Mouse (Mus musculus) embryonic facial prominence, embryonic 12.5 days (tissue): ENCODE measurements around the gene Gper1. TPM values are rescaled to one million over a fixed set of nuclear protein-coding genes. Genes with fewer than 3 reads are reported as not detected.

Experiments
- ATAC-seq: fragments of 200-750 bp; cut with Nextera tagmentation; 2 replicates; pipeline ENCODE4 v1.8.0; 2017; ENCODE audit not compliant: insufficient number of reproducible peaks, insufficient read depth, low FRiP score, low TSS enrichment
- H3K27ac ChIP-seq: fragments of 300-500 bp; sonication (generic); 2 replicates; pipeline ENCODE4 v1.5.1; 2016; ENCODE audit warnings: mild to moderate bottlenecking
- H3K27me3 ChIP-seq: fragments of 300-500 bp; sonication (generic); 2 replicates; pipeline ENCODE4 v1.6.1; 2016; ENCODE audit warnings: mild to moderate bottlenecking, moderate library complexity
- H3K36me3 ChIP-seq: fragments of 300-500 bp; sonication (generic); 2 replicates; pipeline ENCODE4 v1.6.1; 2016; ENCODE audit warnings: mild to moderate bottlenecking
- H3K4me1 ChIP-seq: fragments of 300-500 bp; sonication (generic); 2 replicates; pipeline ENCODE4 v1.6.1; 2016
- H3K4me2 ChIP-seq: fragments of 300-500 bp; sonication (generic); replicated peaks from 2 replicates; pipeline ENCODE4 v1.6.1; 2016; ENCODE audit warnings: mild to moderate bottlenecking, moderate library complexity
- H3K4me3 ChIP-seq: fragments of 300-500 bp; sonication (generic); 2 replicates; pipeline ENCODE4 v1.5.1; 2016; ENCODE audit warnings: mild to moderate bottlenecking
- H3K9ac ChIP-seq: fragments of 300-500 bp; sonication (generic); 2 replicates; pipeline ENCODE4 v1.6.1; 2016; ENCODE audit warnings: mild to moderate bottlenecking, moderate library complexity
- H3K9me3 ChIP-seq: fragments of 300-500 bp; sonication (generic); 2 replicates; pipeline ENCODE4 v1.6.1; 2016; ENCODE audit warnings: mild to moderate bottlenecking, moderate library complexity
- WGBS: fragments of 180-500 bp; shearing (Covaris S2); methylation state at CpG from one replicate; pipeline ENCODE4 v1.1.7; 2016; 5-methylcytosine and 5-hydroxymethylcytosine counted together
- polyA plus RNA-seq: library from polyadenylated mRNA; unstranded; fragments of >200 nt; fragmentation: Nextera tagmentation; extraction: Ambion mirVana; gene quantifications from 2 replicates; pipeline ENCODE4 v1.2.1, GENCODE M21; 2016

Gene Gper1
- polyA plus RNA-seq, 1 experiment from 2014 or later, result 1.6 TPM

DNA sequence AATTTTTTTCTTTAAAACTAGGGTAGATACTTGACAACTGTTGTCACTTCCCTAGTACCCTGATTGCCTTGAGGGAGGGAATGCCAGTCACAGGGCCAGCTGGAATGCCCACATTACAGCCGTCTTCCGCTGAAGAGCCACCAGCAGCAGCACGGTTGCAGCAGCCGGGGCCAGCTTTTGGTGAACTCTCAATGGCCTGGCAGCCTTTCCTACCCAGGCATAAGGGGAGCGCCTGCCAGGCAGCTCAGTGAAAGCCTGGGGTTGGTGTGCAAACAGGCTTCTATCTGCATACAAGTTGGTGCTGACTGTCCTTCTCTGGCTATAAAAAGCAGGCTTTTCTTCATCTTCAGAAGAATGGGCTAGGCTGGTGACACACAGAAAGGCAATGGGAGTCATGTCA is 17.5 kb downstream of the Gper1 start:
- no peak overlapping the region for H3K4me3 ChIP-seq
- no peaks in the 10 kb centered on the region for H3K27me3 ChIP-seq
- 89% methylated on average over 5 of the region's 5 CpGs for WGBS
- H3K9ac ChIP-seq, result no peak overlapping the region
- no peak overlapping the region for H3K27ac ChIP-seq
- no peaks in the 10 kb centered on the region for H3K9me3 ChIP-seq
- H3K4me2 ChIP-seq, result no peak overlapping the region
- H3K4me1 ChIP-seq, result 0 out of 2 replicates have a peak, but pooled peaks cover under 1% of the 10 kb centered on the region
- no peaks in the 10 kb centered on the region for H3K36me3 ChIP-seq
- no peak for ATAC-seq

- Histone ChIP-seq H3K4me3 (no peak overlapping the region), H3K36me3 (no peaks in the 10 kb centered on the region), H3K27me3 (no peaks in the 10 kb centered on the region), H3K9me3 (no peaks in the 10 kb centered on the region), H3K4me1 (no peaks in the 10 kb centered on the region), H3K27ac (no peak overlapping the region), H3K4me2 (no peak overlapping the region), H3K9ac (no peak overlapping the region)
- WGBS, result 89% methylated on average over 11 of the region's 11 CpGs
- no peak for ATAC-seq
Measured at GRCm38 (mm10) chr5:139440926-139441725, 18.2 kb downstream of the Gper1 start.

GRCm38 (mm10) chr5:139441726-139442018 is 18.7 kb downstream of the Gper1 start:
- Histone ChIP-seq H3K9me3 (no peaks in the 10 kb centered on the region), H3K9ac (no peak overlapping the region), H3K36me3 (no peaks in the 10 kb centered on the region), H3K27me3 (no peaks in the 10 kb centered on the region), H3K4me2 (no peak overlapping the region), H3K4me1 (no peaks in the 10 kb centered on the region), H3K27ac (no peak overlapping the region), H3K4me3 (no peak overlapping the region)
- 85% methylated on average over 2 of the region's 2 CpGs for WGBS
- no peak for ATAC-seq

GRCm38 (mm10) chr5:139442428-139442827 is 19.5 kb downstream of the Gper1 start:
- no peak for ATAC-seq
- no peak overlapping the region for H3K4me2 ChIP-seq
- H3K9me3 ChIP-seq, result no peaks in the 10 kb centered on the region
- H3K4me3 ChIP-seq, result no peak overlapping the region
- H3K27ac ChIP-seq, result no peak overlapping the region
- H3K4me1 ChIP-seq, result no peaks in the 10 kb centered on the region
- H3K36me3 ChIP-seq, result no peaks in the 10 kb centered on the region
- WGBS, result 73% methylated on average over 12 of the region's 12 CpGs
- no peaks in the 10 kb centered on the region for H3K27me3 ChIP-seq
- H3K9ac ChIP-seq, result no peak overlapping the region

DNA sequence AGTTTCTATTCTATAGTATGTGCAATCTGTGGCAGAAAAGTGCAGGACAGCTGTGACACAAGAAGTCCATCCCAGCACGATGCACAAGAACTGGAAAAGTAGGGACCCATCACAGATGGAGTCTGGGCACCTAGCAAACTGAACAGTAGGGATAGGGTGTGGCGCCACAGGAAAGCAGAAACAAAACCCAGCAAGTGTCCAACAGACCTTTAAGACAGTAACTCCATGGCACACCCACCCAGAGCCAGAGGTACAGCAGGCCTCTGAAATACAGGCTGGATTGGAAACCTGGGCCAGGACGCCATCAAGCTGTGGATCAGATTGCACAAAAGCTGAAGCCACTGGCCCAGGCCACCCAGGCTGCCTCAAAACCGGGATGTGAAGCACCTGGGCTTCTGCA is 20.0 kb downstream of the Gper1 start:
- no peak overlapping the region for H3K9ac ChIP-seq
- no peaks in the 10 kb centered on the region for H3K4me1 ChIP-seq
- no peaks in the 10 kb centered on the region for H3K27me3 ChIP-seq
- H3K36me3 ChIP-seq, result no peaks in the 10 kb centered on the region
- no peak for ATAC-seq
- 67% methylated on average over 4 of the region's 4 CpGs for WGBS
- no peak overlapping the region for H3K4me3 ChIP-seq
- H3K27ac ChIP-seq, result no peak overlapping the region
- no peak overlapping the region for H3K4me2 ChIP-seq
- H3K9me3 ChIP-seq, result no peaks in the 10 kb centered on the region

DNA sequence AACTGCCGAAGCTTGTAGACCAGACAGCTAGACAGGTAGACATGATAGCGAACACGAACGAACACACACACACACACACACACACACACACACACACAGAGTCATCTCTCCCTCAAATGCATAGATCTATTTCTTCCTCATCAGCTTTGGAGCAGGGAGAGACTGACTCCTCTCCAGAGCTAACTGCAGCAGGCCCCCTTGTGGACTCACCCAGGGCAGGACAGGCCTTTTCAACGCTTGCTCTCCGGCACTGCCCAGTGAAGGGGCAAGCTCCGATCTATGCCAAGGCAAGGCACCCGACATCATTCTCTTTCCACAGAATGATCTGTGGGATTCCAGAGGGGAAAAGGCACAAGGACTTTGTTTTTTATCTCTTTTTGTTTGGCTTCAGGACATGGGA is 22.3 kb downstream of the Gper1 start:
- H3K27me3 ChIP-seq, result no peaks in the 10 kb centered on the region
- no peak overlapping the region for H3K9ac ChIP-seq
- WGBS, result 86% methylated on average over 8 of the region's 8 CpGs
- ATAC-seq, result no peak
- H3K36me3 ChIP-seq, result no peaks in the 10 kb centered on the region
- H3K4me3 ChIP-seq, result no peak overlapping the region
- H3K4me1 ChIP-seq, result peaks cover 8% of the 10 kb centered on the region
- H3K9me3 ChIP-seq, result no peaks in the 10 kb centered on the region
- no peak overlapping the region for H3K27ac ChIP-seq
- no peak overlapping the region for H3K4me2 ChIP-seq

GRCm38 (mm10) chr5:139448025-139448424 is 25.1 kb downstream of the Gper1 start:
- Histone ChIP-seq H3K27ac (no peak overlapping the region), H3K4me3 (no peak overlapping the region), H3K9me3 (no peaks in the 10 kb centered on the region), H3K36me3 (peaks cover 5% of the 10 kb centered on the region; the same call in 1 of the 2 replicates), H3K4me2 (no peak overlapping the region), H3K4me1 (peaks cover 8% of the 10 kb centered on the region), H3K9ac (no peak overlapping the region), H3K27me3 (no peaks in the 10 kb centered on the region)
- no peak for ATAC-seq
- 74% methylated on average over 6 of the region's 6 CpGs for WGBS

DNA sequence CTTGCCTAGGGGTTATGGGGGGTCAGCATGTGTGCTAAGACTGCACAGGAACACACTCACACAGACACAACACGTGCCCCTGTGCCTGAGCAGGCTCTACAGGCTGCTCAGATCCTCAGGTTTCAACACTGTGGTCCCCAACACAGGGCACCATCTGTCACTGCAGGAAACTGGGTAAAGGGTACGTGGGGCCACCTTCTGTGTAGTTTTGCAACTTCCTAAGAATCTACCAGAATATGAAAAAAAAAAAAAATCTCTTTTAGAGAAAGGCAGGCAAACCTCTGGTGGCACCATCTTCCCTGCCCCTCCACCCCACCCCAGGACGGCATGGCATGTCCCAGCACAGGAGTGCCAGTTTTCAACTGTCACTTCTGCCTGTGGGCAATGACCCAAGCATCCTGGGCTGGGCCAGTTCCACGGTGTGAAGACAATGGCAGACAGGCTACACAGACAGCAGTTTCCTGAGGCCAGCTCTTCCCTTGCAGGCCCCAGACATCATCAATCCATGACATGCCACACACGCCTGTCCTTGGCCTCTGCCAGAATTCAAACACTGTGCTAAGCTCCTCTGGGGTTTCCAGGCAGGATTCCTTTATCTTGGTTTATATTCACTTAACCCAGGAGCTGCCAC is 26.3 kb downstream of the Gper1 start:
- H3K4me2 ChIP-seq, result no peak overlapping the region
- H3K9me3 ChIP-seq, result no peaks in the 10 kb centered on the region
- H3K27me3 ChIP-seq, result no peaks in the 10 kb centered on the region
- no peak overlapping the region for H3K27ac ChIP-seq
- WGBS, result 52% methylated on average over 5 of the region's 5 CpGs
- H3K9ac ChIP-seq, result no peak overlapping the region
- peaks cover 5% of the 10 kb centered on the region; the same call in 1 of the 2 replicates for H3K36me3 ChIP-seq
- H3K4me1 ChIP-seq, result peaks cover 8% of the 10 kb centered on the region
- no peak overlapping the region for H3K4me3 ChIP-seq
- ATAC-seq, result no peak

DNA sequence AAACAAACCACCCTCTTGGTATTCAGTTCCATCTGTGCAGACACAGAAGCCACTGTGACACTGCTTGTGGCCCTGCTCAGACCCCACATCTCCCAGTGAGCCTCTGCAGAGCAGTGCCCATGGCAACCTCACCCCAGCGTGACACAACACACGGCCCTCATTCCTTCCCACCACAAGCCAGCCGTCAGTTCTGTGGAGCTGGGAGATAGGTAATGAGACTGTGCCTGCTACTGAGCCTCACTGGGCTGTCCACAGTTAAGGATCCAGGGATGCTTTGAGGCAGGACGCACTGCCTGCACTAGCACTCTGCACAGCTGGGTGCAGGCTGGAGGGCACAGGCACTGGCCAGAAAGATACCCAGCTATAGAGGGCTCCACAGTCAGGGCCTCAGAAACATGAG is 27.0 kb downstream of the Gper1 start:
- Histone ChIP-seq H3K4me1 (peaks cover 8% of the 10 kb centered on the region), H3K9me3 (no peaks in the 10 kb centered on the region), H3K27me3 (no peaks in the 10 kb centered on the region), H3K4me2 (no peak overlapping the region), H3K4me3 (no peak overlapping the region), H3K27ac (0 out of 2 replicates have a peak overlapping the region, but pooled peaks have one; percentile 2), H3K9ac (no peak overlapping the region), H3K36me3 (peaks cover 5% of the 10 kb centered on the region; the same call in 1 of the 2 replicates)
- no peak for ATAC-seq
- WGBS, result 42% methylated on average over 4 of the region's 4 CpGs

DNA sequence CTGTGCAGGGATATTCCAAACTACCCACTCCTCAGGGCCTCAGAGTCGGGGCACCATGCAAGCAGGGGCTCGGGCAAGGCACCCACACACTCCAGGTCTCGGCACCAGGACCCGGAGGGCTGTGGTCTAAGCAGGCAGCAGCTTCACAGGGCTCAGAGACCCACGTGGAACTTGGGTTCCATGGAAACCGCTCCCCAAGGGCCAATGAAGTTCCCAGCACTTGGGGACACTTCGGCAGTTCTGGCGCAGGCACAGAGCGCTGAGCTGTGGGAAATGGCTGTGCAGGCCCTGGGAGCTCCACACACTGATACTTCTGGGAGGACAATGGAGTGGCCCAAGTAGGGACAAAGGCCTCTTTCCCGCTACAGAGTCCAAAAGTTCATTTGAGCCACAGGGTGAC is 30.1 kb downstream of the Gper1 start:
- H3K4me3 ChIP-seq, result no peak overlapping the region
- 90% methylated on average over 10 of the region's 10 CpGs for WGBS
- H3K4me1 ChIP-seq, result peaks cover 8% of the 10 kb centered on the region
- no peak for ATAC-seq
- peaks cover 5% of the 10 kb centered on the region; the same call in 1 of the 2 replicates for H3K36me3 ChIP-seq
- H3K9ac ChIP-seq, result no peak overlapping the region
- no peak overlapping the region for H3K4me2 ChIP-seq
- H3K27ac ChIP-seq, result no peak overlapping the region
- no peaks in the 10 kb centered on the region for H3K9me3 ChIP-seq
- no peaks in the 10 kb centered on the region for H3K27me3 ChIP-seq

DNA sequence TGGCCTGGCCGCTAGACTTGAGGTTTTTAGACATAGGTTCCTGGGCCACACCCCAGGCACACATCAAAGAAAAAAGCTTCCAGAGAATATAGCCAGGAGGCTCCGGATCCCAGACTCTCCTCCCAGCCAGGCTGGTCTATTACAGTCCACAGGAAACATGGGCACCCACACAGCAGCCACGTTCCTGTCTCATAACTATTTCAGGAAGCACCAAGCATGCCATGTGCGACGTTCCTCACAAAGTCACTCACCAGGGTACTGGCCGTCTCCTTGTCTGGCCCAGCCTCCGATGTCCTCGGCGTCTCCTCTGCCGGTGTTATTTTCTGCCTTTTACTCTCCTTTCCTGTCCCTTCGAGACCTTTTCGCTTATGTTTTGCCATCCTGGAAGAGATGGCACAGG is 32.2 kb downstream of the Gper1 start:
- peaks cover 4% of the 10 kb centered on the region; the same call in 1 of the 2 replicates for H3K4me1 ChIP-seq
- no peak overlapping the region for H3K27ac ChIP-seq
- no peak for ATAC-seq
- 92% methylated on average over 12 of the region's 12 CpGs for WGBS
- no peak overlapping the region for H3K4me2 ChIP-seq
- H3K27me3 ChIP-seq, result no peaks in the 10 kb centered on the region
- H3K36me3 ChIP-seq, result peaks cover 5% of the 10 kb centered on the region; the same call in 1 of the 2 replicates
- H3K9ac ChIP-seq, result no peak overlapping the region
- H3K4me3 ChIP-seq, result no peak overlapping the region
- no peaks in the 10 kb centered on the region for H3K9me3 ChIP-seq

- H3K9ac ChIP-seq, result no peak overlapping the region
- no peak for ATAC-seq
- 91% methylated on average over 8 of the region's 8 CpGs for WGBS
- peaks cover 5% of the 10 kb centered on the region; the same call in 1 of the 2 replicates for H3K36me3 ChIP-seq
- H3K4me3 ChIP-seq, result no peak overlapping the region
- no peak overlapping the region for H3K27ac ChIP-seq
- H3K4me2 ChIP-seq, result no peak overlapping the region
- no peaks in the 10 kb centered on the region for H3K9me3 ChIP-seq
- H3K4me1 ChIP-seq, result peaks cover 4% of the 10 kb centered on the region; the same call in 1 of the 2 replicates
- H3K27me3 ChIP-seq, result no peaks in the 10 kb centered on the region
Measured at GRCm38 (mm10) chr5:139457241-139457640, 34.3 kb downstream of the Gper1 start.
